Mouse (Mus musculus): ENCODE data around the gene Rhoc. TPM values are rescaled to one million over a fixed set of nuclear protein-coding genes. Genes with fewer than 3 reads are reported as not detected.
A peak's percentile ranks its signal among the peaks of the same experiment; 100 is the strongest.

The Rhoc gene
- polyA plus RNA-seq, 1 experiment from 2014 or later, result 177 TPM

GRCm38 (mm10) chr3:104770035-104770434, 18.1 kb upstream of the Rhoc start:
- 56% methylated on average over 10 of the region's 10 CpGs for WGBS
- H3K4me2 ChIP-seq, result no peak overlapping the region
- 0 out of 2 replicates have a peak, but pooled peaks cover 5% of the 10 kb centered on the region for H3K27me3 ChIP-seq
- no peak overlapping the region for H3K27ac ChIP-seq
- no peaks in the 10 kb centered on the region for H3K9me3 ChIP-seq (replicated peaks)
- no peaks in the 10 kb centered on the region for H3K4me1 ChIP-seq (replicated peaks)
- no peak for ATAC-seq (replicated peaks; ENCODE audit: insufficient number of reproducible peaks, insufficient read depth, low FRiP score, low read depth)
- H3K4me3 ChIP-seq, result no peak overlapping the region
- no peak overlapping the region for H3K9ac ChIP-seq
- no peaks in the 10 kb centered on the region for H3K36me3 ChIP-seq

- no peak overlapping the region for H3K4me3 ChIP-seq
- no peak for ATAC-seq (replicated peaks; ENCODE audit: insufficient number of reproducible peaks, insufficient read depth, low FRiP score, low read depth)
- no peaks in the 10 kb centered on the region for H3K4me1 ChIP-seq (replicated peaks)
- H3K9ac ChIP-seq, result no peak overlapping the region
- H3K27me3 ChIP-seq, result peaks cover 8% of the 10 kb centered on the region
- no peaks in the 10 kb centered on the region for H3K9me3 ChIP-seq (replicated peaks)
- no peak overlapping the region for H3K27ac ChIP-seq
- H3K36me3 ChIP-seq, result no peaks in the 10 kb centered on the region
- no peak overlapping the region for H3K4me2 ChIP-seq
- WGBS, result 66% methylated on average over 3 of the region's 3 CpGs
Observed at GRCm38 (mm10) chr3:104770918-104771317, 17.3 kb upstream of the Rhoc start.

- 62% methylated on average over 6 of the region's 6 CpGs for WGBS
Observed at GRCm38 (mm10) chr3:104771460-104771859, 16.7 kb upstream of the Rhoc start.

GRCm38 (mm10) chr3:104773301-104773700, 14.9 kb upstream of the Rhoc start:
- Histone ChIP-seq H3K4me3 (no peak overlapping the region), H3K9ac (no peak overlapping the region), H3K4me1 (replicated peaks) (peaks cover 8% of the 10 kb centered on the region; the same call in 1 of the 2 replicates), H3K36me3 (no peaks in the 10 kb centered on the region), H3K27ac (no peak overlapping the region), H3K4me2 (no peak overlapping the region), H3K9me3 (replicated peaks) (no peaks in the 10 kb centered on the region), H3K27me3 (peaks cover 27% of the 10 kb centered on the region)
- ATAC-seq (replicated peaks; ENCODE audit: insufficient number of reproducible peaks, insufficient read depth, low FRiP score, low read depth), result no peak
- WGBS, result 75% methylated on average over 7 of the region's 7 CpGs

More at GRCm38 (mm10) chr3:104771460-104771859, 16.7 kb upstream of the Rhoc start:
- H3K4me3 ChIP-seq, result no peak overlapping the region
- no peak overlapping the region for H3K9ac ChIP-seq
- H3K9me3 ChIP-seq (replicated peaks), result no peaks in the 10 kb centered on the region
- H3K36me3 ChIP-seq, result no peaks in the 10 kb centered on the region
- no peak overlapping the region for H3K27ac ChIP-seq
- ATAC-seq (replicated peaks; ENCODE audit: insufficient number of reproducible peaks, insufficient read depth, low FRiP score, low read depth), result no peak
- no peak overlapping the region for H3K4me2 ChIP-seq
- H3K27me3 ChIP-seq, result peaks cover 14% of the 10 kb centered on the region
- no peaks in the 10 kb centered on the region for H3K4me1 ChIP-seq (replicated peaks)

- no peaks in the 10 kb centered on the region for H3K36me3 ChIP-seq
- peak overlapping the region; percentile 48 for H3K4me3 ChIP-seq
- WGBS, result 1% methylated on average over 20 of the region's 20 CpGs
- peaks cover 31% of the 10 kb centered on the region for H3K4me1 ChIP-seq (replicated peaks)
- no peak overlapping the region for H3K27ac ChIP-seq
- H3K9ac ChIP-seq, result peak overlapping the region; percentile 51
- H3K9me3 ChIP-seq (replicated peaks), result no peaks in the 10 kb centered on the region
- H3K27me3 ChIP-seq, result peaks cover 32% of the 10 kb centered on the region
- H3K4me2 ChIP-seq, result peak overlapping the region; percentile 79
- ATAC-seq (replicated peaks; ENCODE audit: insufficient number of reproducible peaks, insufficient read depth, low FRiP score, low read depth), result no peak
Observed at GRCm38 (mm10) chr3:104777342-104777741, 10.8 kb upstream of the Rhoc start.

GRCm38 (mm10) chr3:104779949-104780348, 8.2 kb upstream of the Rhoc start:
- no peak overlapping the region for H3K9ac ChIP-seq
- H3K27me3 ChIP-seq, result peaks cover 32% of the 10 kb centered on the region
- H3K27ac ChIP-seq, result no peak overlapping the region
- H3K36me3 ChIP-seq, result no peaks in the 10 kb centered on the region
- ATAC-seq (replicated peaks; ENCODE audit: insufficient number of reproducible peaks, insufficient read depth, low FRiP score, low read depth), result no peak
- WGBS, result 2% methylated on average over 7 of the region's 7 CpGs
- H3K9me3 ChIP-seq (replicated peaks), result no peaks in the 10 kb centered on the region
- peaks cover 45% of the 10 kb centered on the region for H3K4me1 ChIP-seq (replicated peaks)
- H3K4me2 ChIP-seq, result peak overlapping the region; percentile 98; the same call in 1 of the 2 replicates
- H3K4me3 ChIP-seq, result no peak overlapping the region; the same call in 1 of the 2 replicates

GRCm38 (mm10) chr3:104780561-104781420, 7.4 kb upstream of the Rhoc start, which contains the start of gene Ppm1j:
TSS of gene Ppm1j (plus strand) at chr3:104781056.
- Histone ChIP-seq H3K36me3 (no peaks in the 10 kb centered on the region), H3K4me2 (peak within 1 kb of the TSS; percentile 98), H3K27ac (peak within 1 kb of the TSS; percentile 91), H3K4me3 (peak within 1 kb of the TSS; percentile 67), H3K9ac (peak within 1 kb of the TSS; percentile 73), H3K4me1 (replicated peaks) (peaks cover 45% of the 10 kb centered on the region), H3K9me3 (replicated peaks) (no peaks in the 10 kb centered on the region), H3K27me3 (peaks cover 29% of the 10 kb centered on the region)
- 1% methylated on average over 56 of the region's 56 CpGs for WGBS
- peak; percentile 76 for ATAC-seq (replicated peaks; ENCODE audit: insufficient number of reproducible peaks, insufficient read depth, low FRiP score, low read depth)

DNA sequence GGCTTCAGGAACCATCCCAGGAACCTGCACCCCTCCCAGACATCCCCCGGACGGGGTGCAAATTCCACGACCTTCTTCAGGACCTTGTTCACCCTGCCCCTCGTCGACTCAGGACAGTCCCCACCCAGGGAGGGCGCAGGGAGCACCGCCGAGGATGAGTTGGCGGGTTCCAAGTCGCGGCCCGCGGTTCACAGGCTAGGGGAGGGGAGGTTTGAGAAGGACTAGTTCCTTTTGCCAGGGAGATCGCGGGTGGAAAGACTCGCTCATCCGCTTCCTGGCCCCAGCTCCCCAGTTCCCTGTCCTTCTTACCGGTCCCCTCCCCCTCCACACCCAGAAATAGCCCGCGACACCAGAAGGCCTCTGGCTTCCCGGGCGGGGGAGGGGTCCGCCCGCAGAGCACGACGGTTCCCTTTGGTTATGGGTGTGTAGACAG, 6.7 kb upstream of the Rhoc start, which contains the start of gene Fam19a3:
TSS of gene Fam19a3 (minus strand) at position 370 of the 433 bp plus-strand sequence.
- WGBS, result 1% methylated on average over 26 of the region's 26 CpGs
- ATAC-seq (replicated peaks; ENCODE audit: insufficient number of reproducible peaks, insufficient read depth, low FRiP score, low read depth), result peak; percentile 68

DNA sequence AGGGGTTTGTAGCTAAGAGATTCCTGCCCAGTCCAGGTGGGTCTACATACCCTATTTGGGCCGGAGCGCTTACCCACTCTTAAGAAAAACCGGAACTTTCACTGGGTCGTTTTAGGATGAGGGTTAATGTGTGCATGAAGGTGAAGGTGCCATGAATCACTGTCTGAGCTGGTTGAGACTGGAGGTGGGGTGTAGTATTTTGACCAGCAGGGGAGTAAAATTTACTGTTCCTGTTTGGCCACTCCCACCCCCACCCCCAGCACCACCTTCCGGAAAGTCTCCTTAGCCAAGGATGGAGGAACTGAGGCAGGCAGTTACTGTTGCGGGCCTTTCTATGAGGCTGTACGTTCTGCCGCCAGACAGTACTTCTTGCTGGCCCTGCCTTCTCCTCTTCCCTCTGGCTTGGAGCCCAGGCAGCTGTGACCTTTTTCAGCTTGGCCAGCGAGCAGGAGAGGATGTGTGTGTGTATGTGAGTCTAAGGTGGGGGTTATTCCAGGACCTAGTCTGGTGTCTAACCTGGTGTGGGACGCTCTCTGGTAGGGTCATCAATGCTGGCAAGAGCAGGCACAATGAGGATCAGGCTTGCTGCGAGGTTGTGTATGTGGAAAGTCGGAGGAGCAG, 6.0 kb upstream of the Rhoc start:
- ATAC-seq (replicated peaks; ENCODE audit: insufficient number of reproducible peaks, insufficient read depth, low FRiP score, low read depth), result peak; percentile 43
- Histone ChIP-seq H3K4me3 (peak overlapping the region; percentile 67), H3K27me3 (peaks cover 16% of the 10 kb centered on the region), H3K9me3 (replicated peaks) (no peaks in the 10 kb centered on the region), H3K9ac (peak overlapping the region; percentile 73), H3K4me2 (peak overlapping the region; percentile 98), H3K36me3 (no peaks in the 10 kb centered on the region), H3K27ac (peak overlapping the region; percentile 91), H3K4me1 (replicated peaks) (peaks cover 43% of the 10 kb centered on the region)
- 14% methylated on average over 12 of the region's 12 CpGs for WGBS

More for the DNA sequence above, 6.7 kb upstream of the Rhoc start, which contains the start of gene Fam19a3:
- peaks cover 45% of the 10 kb centered on the region for H3K4me1 ChIP-seq (replicated peaks)
- peak within 1 kb of the TSS; percentile 73 for H3K9ac ChIP-seq
- H3K9me3 ChIP-seq (replicated peaks), result no peaks in the 10 kb centered on the region
- H3K36me3 ChIP-seq, result no peaks in the 10 kb centered on the region
- H3K4me3 ChIP-seq, result peak within 1 kb of the TSS; percentile 67
- H3K27ac ChIP-seq, result peak within 1 kb of the TSS; percentile 91
- H3K4me2 ChIP-seq, result peak within 1 kb of the TSS; percentile 98
- H3K27me3 ChIP-seq, result peaks cover 22% of the 10 kb centered on the region

DNA sequence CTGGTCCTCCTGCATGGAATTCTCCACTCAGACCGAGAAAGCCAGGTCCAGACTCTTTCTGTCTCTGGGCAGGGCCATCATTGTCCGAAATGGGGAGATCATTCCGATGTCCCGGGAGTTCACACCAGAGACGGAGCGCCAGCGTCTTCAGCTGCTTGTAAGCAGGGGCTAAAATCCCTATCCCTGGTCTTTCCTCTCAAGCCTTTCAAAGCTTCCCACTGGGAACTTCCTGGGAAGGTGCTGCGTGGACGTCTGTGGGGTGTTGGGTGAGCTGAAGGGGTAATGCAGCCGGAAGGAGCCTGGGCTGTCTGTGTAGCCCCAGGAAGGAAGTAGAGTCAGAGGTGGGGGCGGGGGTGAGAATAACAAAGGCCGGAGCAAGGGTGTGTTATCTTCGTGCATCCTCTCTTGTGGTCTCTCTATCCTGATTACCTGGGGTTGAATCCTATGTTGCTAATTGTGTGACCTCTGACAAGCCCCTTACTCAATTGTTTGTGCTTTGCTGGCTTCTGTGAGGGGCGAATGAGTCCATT, 4.1 kb upstream of the Rhoc start:
- peak overlapping the region; percentile 21 for H3K4me2 ChIP-seq
- no peak overlapping the region for H3K27ac ChIP-seq
- peaks cover 3% of the 10 kb centered on the region for H3K27me3 ChIP-seq
- H3K9me3 ChIP-seq (replicated peaks), result no peaks in the 10 kb centered on the region
- H3K36me3 ChIP-seq, result no peaks in the 10 kb centered on the region
- peaks cover 41% of the 10 kb centered on the region for H3K4me1 ChIP-seq (replicated peaks)
- 45% methylated on average over 14 of the region's 14 CpGs for WGBS
- H3K4me3 ChIP-seq, result no peak overlapping the region
- H3K9ac ChIP-seq, result no peak overlapping the region
- ATAC-seq (replicated peaks; ENCODE audit: insufficient number of reproducible peaks, insufficient read depth, low FRiP score, low read depth), result no peak

- no peak overlapping the region for H3K9ac ChIP-seq
- H3K4me1 ChIP-seq (replicated peaks), result peaks cover 41% of the 10 kb centered on the region
- no peaks in the 10 kb centered on the region for H3K9me3 ChIP-seq (replicated peaks)
- H3K4me2 ChIP-seq, result no peak overlapping the region
- no peak for ATAC-seq (replicated peaks; ENCODE audit: insufficient number of reproducible peaks, insufficient read depth, low FRiP score, low read depth)
- 90% methylated on average over 6 of the region's 6 CpGs for WGBS
- H3K27me3 ChIP-seq, result no peaks in the 10 kb centered on the region
- no peak overlapping the region for H3K4me3 ChIP-seq
- no peaks in the 10 kb centered on the region for H3K36me3 ChIP-seq
- no peak overlapping the region for H3K27ac ChIP-seq
Observed at GRCm38 (mm10) chr3:104785284-104785683, 2.9 kb upstream of the Rhoc start.

Measured in heart, embryonic 15.5 days (tissue).